Mouse (Mus musculus): ENCODE data around the gene F8a. TPM values are rescaled to one million over a fixed set of nuclear protein-coding genes. Genes with fewer than 3 reads are reported as not detected.

Gene F8a
- polyA plus RNA-seq, 1 experiment from 2014 or later, result 35.7 TPM

Other genes with a start within 250 kb of the F8a start
- 0.79 and 0.87 TPM in 2 replicates for gene Zfp185, start 241.0 kb upstream of the F8a start, polyA plus RNA-seq (2015; fragmentation: Nextera tagmentation; extraction: Ambion mirVana)
- 0.08 and 0.17 TPM in 2 replicates for gene Pnma5, start 191.2 kb upstream of the F8a start, polyA plus RNA-seq (2015; fragmentation: Nextera tagmentation; extraction: Ambion mirVana)
- 4.2 and 5.0 TPM in 2 replicates for gene Pnma3, start 163.5 kb upstream of the F8a start, polyA plus RNA-seq (2015; fragmentation: Nextera tagmentation; extraction: Ambion mirVana)
- 0.68 and 0.74 TPM in 2 replicates for gene Xlr4a, start 145.8 kb upstream of the F8a start, polyA plus RNA-seq (2015; fragmentation: Nextera tagmentation; extraction: Ambion mirVana)
- 4.3 and 5.7 TPM in 2 replicates for gene Xlr3a, start 131.2 kb upstream of the F8a start, polyA plus RNA-seq (2015; fragmentation: Nextera tagmentation; extraction: Ambion mirVana)
- gene Gm14685, start 111.2 kb upstream of the F8a start, polyA plus RNA-seq (2015; fragmentation: Nextera tagmentation; extraction: Ambion mirVana), result 0.52 and 1.2 TPM in 2 replicates
- not detected in 2 replicates for gene Xlr5b, start 79.5 kb upstream of the F8a start, polyA plus RNA-seq (2015; fragmentation: Nextera tagmentation; extraction: Ambion mirVana)
- gene DXBay18, start 78.8 kb upstream of the F8a start, polyA plus RNA-seq (2015; fragmentation: Nextera tagmentation; extraction: Ambion mirVana), result 0.64 TPM in 1 of 2 replicates, not detected in the other
- not detected in 2 replicates for gene Spin2d, start 51.3 kb upstream of the F8a start, polyA plus RNA-seq (2015; fragmentation: Nextera tagmentation; extraction: Ambion mirVana)
- 15.5 and 18.1 TPM in 2 replicates for gene Xlr3b, start 36.1 kb upstream of the F8a start, polyA plus RNA-seq (2015; fragmentation: Nextera tagmentation; extraction: Ambion mirVana)
- 0.27 and 1.1 TPM in 2 replicates for gene Xlr4b, start 14.0 kb upstream of the F8a start, polyA plus RNA-seq (2015; fragmentation: Nextera tagmentation; extraction: Ambion mirVana)
- gene Xlr4c, start 14.8 kb downstream of the F8a start, polyA plus RNA-seq (2015; fragmentation: Nextera tagmentation; extraction: Ambion mirVana), result 0.43 and 0.49 TPM in 2 replicates
- gene Xlr3c, start 37.1 kb downstream of the F8a start, polyA plus RNA-seq (2015; fragmentation: Nextera tagmentation; extraction: Ambion mirVana), result 0.25 and 0.28 TPM in 2 replicates
- 0.19 TPM in 1 of 2 replicates, not detected in the other for gene Xlr5a, start 64.7 kb downstream of the F8a start, polyA plus RNA-seq (2015; fragmentation: Nextera tagmentation; extraction: Ambion mirVana)
- gene Xlr5c, start 64.7 kb downstream of the F8a start, polyA plus RNA-seq (2015; fragmentation: Nextera tagmentation; extraction: Ambion mirVana), result not detected in 2 replicates
- gene Gm45015, start 108.5 kb downstream of the F8a start, polyA plus RNA-seq (2015; fragmentation: Nextera tagmentation; extraction: Ambion mirVana), result not detected in 2 replicates
- 10.4 and 10.8 TPM in 2 replicates for gene Zfp275, start 114.3 kb downstream of the F8a start, polyA plus RNA-seq (2015; fragmentation: Nextera tagmentation; extraction: Ambion mirVana)
- not detected in 2 replicates for gene Gm18336, start 170.4 kb downstream of the F8a start, polyA plus RNA-seq (2015; fragmentation: Nextera tagmentation; extraction: Ambion mirVana)
- 1.2 and 1.4 TPM in 2 replicates for gene Zfp92, start 182.8 kb downstream of the F8a start, polyA plus RNA-seq (2015; fragmentation: Nextera tagmentation; extraction: Ambion mirVana)
- not detected in 2 replicates for gene Trex2, start 207.1 kb downstream of the F8a start, polyA plus RNA-seq (2015; fragmentation: Nextera tagmentation; extraction: Ambion mirVana)
- 65.6 and 71.9 TPM in 2 replicates for gene Haus7, start 230.8 kb downstream of the F8a start, polyA plus RNA-seq (2015; fragmentation: Nextera tagmentation; extraction: Ambion mirVana)